Mouse (Mus musculus) testis, adult 2 months (tissue): ENCODE data around the gene Cfap54. TPM values are rescaled to one million over a fixed set of nuclear protein-coding genes. Genes with fewer than 3 reads are reported as not detected.

Experiments
- H3K27ac ChIP-seq: fragments of 200-500 bp; 2 replicates; pipeline ENCODE4 v1.5.1; 2012; ENCODE audit warnings: low read depth, low read length; ENCODE audit not compliant: control insufficient read depth, insufficient read depth
- H3K27me3 ChIP-seq: fragments of 200-500 bp; 2 replicates; pipeline ENCODE4 v1.6.1; 2012; ENCODE audit warnings: mild to moderate bottlenecking, low read length, moderate library complexity; ENCODE audit not compliant: control insufficient read depth, insufficient read depth
- H3K36me3 ChIP-seq: fragments of 200-500 bp; 2 replicates; pipeline ENCODE4 v1.6.1; 2012; ENCODE audit warnings: mild to moderate bottlenecking, low read length; ENCODE audit not compliant: control insufficient read depth, insufficient read depth
- H3K4me1 ChIP-seq: fragments of 200-500 bp; 2 replicates; pipeline ENCODE4 v1.6.1; 2012; ENCODE audit warnings: low read length; ENCODE audit not compliant: control insufficient read depth, insufficient read depth
- H3K4me3 ChIP-seq: fragments of 200-500 bp; 2 replicates; pipeline ENCODE4 v1.5.1; 2012; ENCODE audit warnings: low read depth, mild to moderate bottlenecking, low read length, moderate library complexity, mixed read lengths; ENCODE audit not compliant: control insufficient read depth
- CTCF ChIP-seq: fragments of 200-500 bp; IDR thresholded peaks from 2 replicates; pipeline ENCODE4 v1.5.1; 2012; ENCODE audit warnings: low read depth, mild to moderate bottlenecking, inconsistent platforms, low read length, moderate library complexity; ENCODE audit not compliant: control insufficient read depth, insufficient read depth, insufficient replicate concordance
- POLR2A ChIP-seq: fragments of 200-500 bp; IDR thresholded peaks from 2 replicates; pipeline ENCODE4 v1.6.1; 2012; ENCODE audit warnings: low read depth, mild to moderate bottlenecking, inconsistent platforms, low read length, moderate library complexity; ENCODE audit not compliant: control insufficient read depth
- polyA plus RNA-seq: library from polyadenylated mRNA; depleted of rRNA; stranded (reverse); fragments of >200 nt; gene quantifications from 2 replicates; pipeline ENCODE4 v1.2.3, GENCODE M21; 2012

Gene Cfap54
- polyA plus RNA-seq, 1 experiment: 12.7 TPM

- no peaks in the 10 kb centered on the region for H3K27me3 ChIP-seq
- H3K4me3 ChIP-seq: no peak overlapping the region
- no peaks in the 10 kb centered on the region for H3K36me3 ChIP-seq
- no peaks in the 10 kb centered on the region for H3K4me1 ChIP-seq
- H3K27ac ChIP-seq: no peak overlapping the region
- no peak for TF ChIP-seq POLR2A
- no peak for TF ChIP-seq CTCF
Measured at GRCm38 (mm10) chr10:93097439-93097838, 16.0 kb upstream of the Cfap54 start.

- H3K4me1 ChIP-seq: no peaks in the 10 kb centered on the region
- no peaks in the 10 kb centered on the region for H3K27me3 ChIP-seq
- no peaks in the 10 kb centered on the region for H3K36me3 ChIP-seq
- TF ChIP-seq CTCF: no peak
- no peak for TF ChIP-seq POLR2A
- H3K27ac ChIP-seq: no peak overlapping the region
- H3K4me3 ChIP-seq: no peak overlapping the region
Measured at GRCm38 (mm10) chr10:93095827-93096226, 14.4 kb upstream of the Cfap54 start.

- no peak overlapping the region for H3K4me3 ChIP-seq
- no peaks in the 10 kb centered on the region for H3K4me1 ChIP-seq
- H3K27ac ChIP-seq: no peak overlapping the region
- TF ChIP-seq POLR2A (no peak), CTCF (no peak)
- H3K27me3 ChIP-seq: no peaks in the 10 kb centered on the region
- no peaks in the 10 kb centered on the region for H3K36me3 ChIP-seq
Measured at GRCm38 (mm10) chr10:93094957-93095580, 13.7 kb upstream of the Cfap54 start.

- no peaks in the 10 kb centered on the region for H3K36me3 ChIP-seq
- no peaks in the 10 kb centered on the region for H3K27me3 ChIP-seq
- no peak overlapping the region for H3K4me3 ChIP-seq
- no peaks in the 10 kb centered on the region for H3K4me1 ChIP-seq
- no peak for TF ChIP-seq CTCF
- no peak for TF ChIP-seq POLR2A
- no peak overlapping the region for H3K27ac ChIP-seq
Measured at GRCm38 (mm10) chr10:93091928-93092327, 10.5 kb upstream of the Cfap54 start.

- Histone ChIP-seq H3K27ac (no peak overlapping the region), H3K4me3 (no peak overlapping the region), H3K27me3 (no peaks in the 10 kb centered on the region), H3K4me1 (no peaks in the 10 kb centered on the region), H3K36me3 (no peaks in the 10 kb centered on the region)
- TF ChIP-seq CTCF (no peak), POLR2A (no peak)
Measured at GRCm38 (mm10) chr10:93090241-93090640, 8.8 kb upstream of the Cfap54 start.

- TF ChIP-seq CTCF: no peak
- no peak for TF ChIP-seq POLR2A
- Histone ChIP-seq H3K27me3 (no peaks in the 10 kb centered on the region), H3K27ac (no peak overlapping the region), H3K4me3 (no peak overlapping the region; the same call in 1 of the 2 replicates), H3K4me1 (no peaks in the 10 kb centered on the region), H3K36me3 (no peaks in the 10 kb centered on the region)
Measured at GRCm38 (mm10) chr10:93088396-93089048, 7.1 kb upstream of the Cfap54 start.

- no peaks in the 10 kb centered on the region; the same call in 1 of the 2 replicates for H3K4me1 ChIP-seq
- H3K27ac ChIP-seq: no peak overlapping the region
- no peaks in the 10 kb centered on the region for H3K36me3 ChIP-seq
- no peaks in the 10 kb centered on the region for H3K27me3 ChIP-seq
- H3K4me3 ChIP-seq: no peak overlapping the region
- no peak for TF ChIP-seq CTCF
- no peak for TF ChIP-seq POLR2A
Measured at GRCm38 (mm10) chr10:93087504-93087903, 6.1 kb upstream of the Cfap54 start.
